Mouse (Mus musculus) retina, postnatal 7 days (tissue): Measurements from ENCODE around the gene Smr2.
"Not testable (repeated sequence)": the region's sequence is repeated elsewhere in the genome, so short reads cannot be mapped to it uniquely, and the experiment has no call there.

Source experiments
- DNase-seq: peaks from one replicate; pipeline ENCODE4 v3.0.0-alpha.2; 2012; ENCODE audit warnings: low read depth, low spot score

Gene Smr2

GRCm38 (mm10) chr5:88086256-88086655 is at the start of gene Smr2:
Gene Smr2, plus strand, starts transcription at chr5:88086556.
- DNase-seq: not testable (repeated sequence)

DNA sequence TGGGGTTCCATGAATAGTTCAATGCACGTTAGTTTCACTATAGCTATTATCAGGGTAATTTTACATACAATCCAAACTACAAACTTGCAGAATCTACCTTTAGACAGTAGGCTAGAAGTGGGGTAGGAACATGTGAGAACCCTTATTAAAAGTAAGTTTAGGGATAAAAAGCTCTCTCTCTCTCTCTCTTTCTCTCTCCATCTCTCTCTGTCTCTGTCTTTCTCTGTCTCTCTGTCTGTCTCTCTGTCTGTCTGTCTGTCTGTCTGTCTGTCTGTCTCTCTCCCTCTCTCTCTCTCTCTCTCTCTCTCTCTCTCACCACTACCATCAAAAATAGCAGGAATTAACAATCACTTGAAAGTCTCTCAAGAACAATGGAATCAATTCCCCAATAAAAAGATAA is 25.1 kb downstream of the Smr2 start, which contains the start of gene Gm11116:
Gm11116 (minus strand) TSS at position 101 of the 400 bp plus-strand sequence.
- DNase-seq: no peak

GRCm38 (mm10) chr5:88153999-88154398 is 67.6 kb downstream of the Smr2 start, which contains the start of gene Gm11115:
Gene Gm11115, minus strand, starts transcription at chr5:88154099.
- DNase-seq: no peak
